Mouse (Mus musculus): ENCODE results near the gene Dcbld2.
A peak's percentile ranks its signal among the peaks of the same experiment; 100 is the strongest.

DNA sequence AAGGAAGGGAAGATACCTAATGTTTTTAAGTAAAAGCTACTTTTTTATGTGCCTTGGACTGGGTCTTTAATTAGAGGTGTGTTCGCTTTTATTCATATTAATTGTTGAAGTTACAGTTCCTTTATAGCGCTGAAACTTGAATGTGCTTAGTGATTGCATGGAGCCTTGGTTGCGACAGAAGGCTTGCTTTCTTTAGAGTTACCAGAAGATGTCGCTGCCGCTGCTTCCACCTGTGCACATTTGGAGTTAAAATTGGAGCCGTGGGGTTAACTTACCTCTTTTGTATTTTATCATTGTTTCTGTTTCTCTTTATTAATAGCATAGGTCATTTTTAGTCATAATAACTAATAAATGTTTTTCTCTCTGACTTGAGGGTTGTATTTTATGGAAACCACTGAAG, 36.5 kb downstream of the Dcbld2 start:
- peak; percentile 31; the same call in 1 of the 2 replicates for TF ChIP-seq CTCF (IDR thresholded peaks at IDR 0.05; ENCODE audit: low read depth, low read length)
- no peak for TF ChIP-seq POLR2A (IDR thresholded peaks at IDR 0.05; ENCODE audit: extremely low read depth, insufficient read depth, low read length)

Data from liver, adult 2 months (tissue).